In genomic region chr11:103375258-103375657, GRCm38 (mm10) we compare ENCODE assay signal across 11 mouse cellular contexts. TPM values are rescaled to one million over a fixed set of nuclear protein-coding genes. Genes with fewer than 3 reads are reported as not detected.
DNase-seq lines count a peak whose midpoint lies in the region; ATAC-seq and TF ChIP-seq lines count a peak whose summit lies in the region.
"Had no signal": no experiment of that assay in that cellular context is flagged by ENCODE, and none has a peak within 500 bp of the region (broad histone marks: within the 10 kb centered on the region; RNA-seq: fewer than 3 reads in every experiment).

No protein-coding gene starts in this region.

- TF ChIP-seq CTCF in hindbrain, postnatal 0 days (IDR thresholded peaks at IDR 0.05; ENCODE audit: low read depth) = no peak

- H3K27me3 ChIP-seq in embryonic facial prominence, embryonic 14.5 days (replicated peaks; ENCODE audit: control insufficient read depth, insufficient read depth, low read length) = no peaks in the 10 kb centered on the region
- no peaks in the 10 kb centered on the region for H3K27me3 ChIP-seq in embryonic facial prominence, embryonic 10.5 days (replicated peaks; ENCODE audit: low read depth, poor library complexity, severe bottlenecking)
- H3K27me3 ChIP-seq in hindbrain, postnatal 0 days (ENCODE audit: insufficient read depth, low read length) = no peaks in the 10 kb centered on the region
- H3K27me3 ChIP-seq: limb, embryonic 13.5 days; midbrain, embryonic 12.5 days had no signal

- H3K4me3 ChIP-seq in embryonic facial prominence, embryonic 14.5 days (ENCODE audit: low read depth, low read length) = no peak overlapping the region
- H3K4me3 ChIP-seq in embryonic facial prominence, embryonic 10.5 days = no peak overlapping the region
- H3K4me3 ChIP-seq in hindbrain, postnatal 0 days (ENCODE audit: low read length) = no peak overlapping the region
- H3K4me3 ChIP-seq: limb, embryonic 13.5 days; midbrain, embryonic 12.5 days had no signal

- H3K4me2 ChIP-seq in embryonic facial prominence, embryonic 14.5 days (ENCODE audit: low read depth, low read length) = no peak overlapping the region
- no peak overlapping the region for H3K4me2 ChIP-seq in hindbrain, postnatal 0 days (ENCODE audit: low read depth, low read length)
- H3K4me2 ChIP-seq: limb, embryonic 13.5 days; midbrain, embryonic 12.5 days had no signal

- H3K27ac ChIP-seq in embryonic facial prominence, embryonic 14.5 days (replicated peaks; ENCODE audit: low read depth, low read length) = no peak overlapping the region
- no peak overlapping the region for H3K27ac ChIP-seq in embryonic facial prominence, embryonic 10.5 days (replicated peaks)
- no peak overlapping the region for H3K27ac ChIP-seq in hindbrain, postnatal 0 days
- H3K27ac ChIP-seq: limb, embryonic 13.5 days; midbrain, embryonic 12.5 days had no signal

- no peaks in the 10 kb centered on the region for H3K9me3 ChIP-seq in embryonic facial prominence, embryonic 14.5 days (ENCODE audit: control insufficient read depth, low read length)
- H3K9me3 ChIP-seq in embryonic facial prominence, embryonic 10.5 days = no peaks in the 10 kb centered on the region
- no peaks in the 10 kb centered on the region for H3K9me3 ChIP-seq in hindbrain, postnatal 0 days (ENCODE audit: low read length)
- H3K9me3 ChIP-seq: limb, embryonic 13.5 days; midbrain, embryonic 12.5 days had no signal

- H3K9ac ChIP-seq in embryonic facial prominence, embryonic 14.5 days (ENCODE audit: low read depth, low read length) = no peak overlapping the region
- no peak overlapping the region for H3K9ac ChIP-seq in hindbrain, postnatal 0 days (replicated peaks; ENCODE audit: low read length)
- H3K9ac ChIP-seq: forebrain, postnatal 0 days; limb, embryonic 13.5 days; midbrain, embryonic 12.5 days had no signal

- peak; percentile 70; the same call in 1 of the 2 replicates for ATAC-seq in embryonic facial prominence, embryonic 14.5 days (ENCODE audit: low read depth)
- no peak for ATAC-seq in hindbrain, postnatal 0 days
- ATAC-seq: forebrain, postnatal 0 days had no signal

- H3K4me1 ChIP-seq in embryonic facial prominence, embryonic 14.5 days (ENCODE audit: control insufficient read depth, insufficient read depth, low read length) = no peaks in the 10 kb centered on the region
- H3K4me1 ChIP-seq in embryonic facial prominence, embryonic 10.5 days = peaks cover 3% of the 10 kb centered on the region
- peaks cover 3% of the 10 kb centered on the region; the same call in 1 of the 2 replicates for H3K4me1 ChIP-seq in hindbrain, postnatal 0 days (ENCODE audit: insufficient read depth, low read length)
- H3K4me1 ChIP-seq: limb, embryonic 13.5 days; midbrain, embryonic 12.5 days had no signal

- WGBS in embryonic facial prominence, embryonic 14.5 days = 56% methylated on average over 1 of the region's 1 CpGs
- 74% methylated on average over 1 of the region's 1 CpGs for WGBS in embryonic facial prominence, embryonic 10.5 days
- WGBS in hindbrain, postnatal 0 days = 65% methylated on average over 1 of the region's 1 CpGs

- DNase-seq in embryonic facial prominence, embryonic 14.5 days (ENCODE audit: low spot score) = no peak
- no peak for DNase-seq in embryonic facial prominence, embryonic 10.5 days (ENCODE audit: low spot score)
- DNase-seq in spleen, postnatal 36 days (ENCODE audit: low spot score in 2 of 2) = peak; percentile 60 to 63
- DNase-seq in spleen, postnatal 14 days (ENCODE audit: low spot score in 2 of 2) = no peak
- peak; percentile 53 for DNase-seq in lung, postnatal 36 days
- no peak for DNase-seq in hindbrain, postnatal 0 days (ENCODE audit: low spot score)
- no peak for DNase-seq in right cerebral cortex, postnatal 4 days
- DNase-seq in frontal cortex, postnatal 14 days (ENCODE audit: low spot score in 2 of 2) = no peak
- DNase-seq: forebrain, postnatal 0 days had no signal

- H3K36me3 ChIP-seq in embryonic facial prominence, embryonic 14.5 days (ENCODE audit: control insufficient read depth, insufficient read depth, low read length) = peaks cover 63% of the 10 kb centered on the region
- H3K36me3 ChIP-seq in embryonic facial prominence, embryonic 10.5 days (replicated peaks) = peaks cover 92% of the 10 kb centered on the region
- peaks cover 35% of the 10 kb centered on the region; the same call in 1 of the 2 replicates for H3K36me3 ChIP-seq in hindbrain, postnatal 0 days (ENCODE audit: insufficient read depth, low read length)

RNA-seq across cellular contexts. Expression of gene Arhgap27, which starts 11.8 kb away (rescaled TPM):
- polyA plus RNA-seq in embryonic facial prominence, embryonic 14.5 days (2014; fragmentation: Nextera tagmentation; extraction: Ambion mirVana) = 8.6 and 9.4 TPM in 2 replicates
- 5.3 and 5.8 TPM in 2 replicates for polyA plus RNA-seq in embryonic facial prominence, embryonic 10.5 days (2016; fragmentation: Nextera tagmentation; extraction: Ambion mirVana)
- 7.7 and 12.2 TPM in 2 replicates for total RNA-seq in hindbrain, postnatal 0 days (2014; rRNA removed)
- 5.5 and 5.9 TPM in 2 replicates for polyA plus RNA-seq in hindbrain, postnatal 0 days (2015; fragmentation: Nextera tagmentation; extraction: Ambion mirVana)

RNA-seq across cellular contexts. Expression of gene Plekhm1, which starts 37.2 kb away (rescaled TPM):
- 8.1 and 8.7 TPM in 2 replicates for polyA plus RNA-seq in embryonic facial prominence, embryonic 14.5 days (2014; fragmentation: Nextera tagmentation; extraction: Ambion mirVana)
- 8.1 and 8.9 TPM in 2 replicates for polyA plus RNA-seq in embryonic facial prominence, embryonic 10.5 days (2016; fragmentation: Nextera tagmentation; extraction: Ambion mirVana)
- 8.2 and 9.4 TPM in 2 replicates for total RNA-seq in hindbrain, postnatal 0 days (2014; rRNA removed)
- 4.9 and 6.3 TPM in 2 replicates for polyA plus RNA-seq in hindbrain, postnatal 0 days (2015; fragmentation: Nextera tagmentation; extraction: Ambion mirVana)

Comparison
In these comparisons a context has a peak if more than half of its experiments do, and no peak if none do; other contexts are left out.
1. DNase-seq: peak in spleen, postnatal 36 days (2 of 2) and lung, postnatal 36 days (single experiment); none in embryonic facial prominence, embryonic 14.5 days (single experiment), embryonic facial prominence, embryonic 10.5 days (single experiment), spleen, postnatal 14 days (0 of 2), hindbrain, postnatal 0 days (single experiment), right cerebral cortex, postnatal 4 days (single experiment) and frontal cortex, postnatal 14 days (0 of 2).